Mouse (Mus musculus): ENCODE measurements around the gene Sec31b.

GRCm38 (mm10) chr19:44576275-44576674 lies 30.6 kb upstream of the Sec31b start:
- TF ChIP-seq CTCF (IDR thresholded peaks at IDR 0.05; ENCODE audit: control insufficient read depth, insufficient read depth, low read length) (no peak), POLR2A (IDR thresholded peaks at IDR 0.05; ENCODE audit: borderline replicate concordance, control insufficient read depth, low read depth, low read length) (no peak)
